Mouse (Mus musculus): ENCODE data around the gene Zfp454. TPM values are rescaled to one million over a fixed set of nuclear protein-coding genes. Genes with fewer than 3 reads are reported as not detected.

Zfp454 gene
- polyA plus RNA-seq, 1 experiment from 2014 or later, result 4.6 TPM

DNA sequence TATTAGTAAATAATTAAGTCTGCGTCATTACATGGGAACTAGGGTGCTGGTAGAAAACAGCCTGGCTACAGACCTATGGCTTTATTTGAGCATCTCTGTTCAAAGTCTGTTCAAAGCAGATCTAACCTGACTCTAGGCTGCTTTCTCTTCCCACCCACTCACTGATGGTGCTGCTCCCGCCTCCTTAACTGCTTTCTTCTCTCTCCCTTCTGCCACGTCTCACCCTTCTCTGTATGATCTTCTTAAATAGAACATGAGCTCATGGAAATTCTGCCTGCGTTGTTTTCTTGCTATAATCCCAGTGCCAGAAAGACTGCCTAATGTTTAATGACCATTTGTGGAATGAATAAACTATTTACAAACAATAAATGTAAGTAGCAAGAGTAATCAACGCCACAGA lies 20.7 kb upstream of the Zfp454 start:
- 90% methylated on average over 5 of the region's 5 CpGs for WGBS (ENCODE audit: insufficient replicate concordance)
- Histone ChIP-seq H3K27me3 (ENCODE audit: control insufficient read depth, insufficient read depth, low read length) (no peaks in the 10 kb centered on the region), H3K36me3 (ENCODE audit: control insufficient read depth, insufficient read depth, low read length) (peaks cover 71% of the 10 kb centered on the region), H3K27ac (ENCODE audit: low read depth, low read length) (no peak overlapping the region), H3K9ac (ENCODE audit: low read depth, low read length) (no peak overlapping the region), H3K4me3 (ENCODE audit: low read depth, low read length) (no peak overlapping the region), H3K4me2 (no peak overlapping the region), H3K9me3 (replicated peaks; ENCODE audit: control insufficient read depth, low read length) (peaks cover 15% of the 10 kb centered on the region), H3K4me1 (ENCODE audit: control insufficient read depth, insufficient read depth, low read length) (no peaks in the 10 kb centered on the region)
- no peak for ATAC-seq (replicated peaks; ENCODE audit: insufficient number of reproducible peaks, low FRiP score, low TSS enrichment)

DNA sequence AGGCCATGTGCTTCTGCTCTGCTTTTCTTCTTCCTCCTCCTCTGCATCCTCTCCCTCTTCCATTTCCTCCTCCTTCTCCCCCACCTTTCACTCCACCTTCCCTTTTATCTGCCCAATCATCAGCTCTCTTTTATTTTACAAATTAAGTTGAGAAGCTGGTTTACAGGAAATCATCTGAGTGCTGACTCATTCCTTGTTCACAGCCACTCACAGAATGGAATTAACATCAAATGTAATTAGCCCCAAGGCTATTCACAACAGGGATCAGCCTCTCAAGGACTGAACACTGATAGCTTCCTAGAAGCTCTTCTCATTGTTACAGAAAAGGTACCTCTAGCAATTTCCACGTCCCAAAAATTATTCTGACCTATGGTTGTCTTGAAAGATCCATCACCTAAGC lies 9.9 kb upstream of the Zfp454 start:
- Histone ChIP-seq H3K9me3 (replicated peaks; ENCODE audit: control insufficient read depth, low read length) (peaks cover 47% of the 10 kb centered on the region), H3K4me3 (ENCODE audit: low read depth, low read length) (no peak overlapping the region), H3K4me2 (no peak overlapping the region), H3K27ac (ENCODE audit: low read depth, low read length) (no peak overlapping the region), H3K4me1 (ENCODE audit: control insufficient read depth, insufficient read depth, low read length) (no peaks in the 10 kb centered on the region), H3K27me3 (ENCODE audit: control insufficient read depth, insufficient read depth, low read length) (no peaks in the 10 kb centered on the region), H3K36me3 (ENCODE audit: control insufficient read depth, insufficient read depth, low read length) (peaks cover 31% of the 10 kb centered on the region), H3K9ac (ENCODE audit: low read depth, low read length) (no peak overlapping the region)
- no peak for ATAC-seq (replicated peaks; ENCODE audit: insufficient number of reproducible peaks, low FRiP score, low TSS enrichment)
- 58% methylated on average over 1 of the region's 1 CpGs for WGBS (ENCODE audit: insufficient replicate concordance)

DNA sequence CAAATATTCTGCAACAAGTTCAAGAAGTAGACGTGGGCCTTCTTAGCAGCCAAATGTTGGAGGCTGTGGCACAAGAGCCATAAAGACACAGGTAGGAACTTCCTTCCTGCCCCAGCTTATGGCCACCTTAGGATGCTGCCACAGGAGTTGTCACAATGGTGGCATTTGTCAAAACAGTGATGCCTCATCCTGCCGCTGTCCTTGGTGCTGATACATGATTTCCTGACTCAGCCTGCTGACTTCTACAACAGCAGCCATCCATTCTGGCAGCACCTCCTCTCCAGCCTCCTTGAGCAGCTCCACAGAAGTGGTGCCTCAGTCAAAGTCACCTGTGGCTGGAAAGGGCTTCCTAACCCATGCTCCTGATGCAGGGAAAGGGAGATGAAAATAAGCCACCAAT lies 5.0 kb upstream of the Zfp454 start:
- no peaks in the 10 kb centered on the region for H3K27me3 ChIP-seq (ENCODE audit: control insufficient read depth, insufficient read depth, low read length)
- peaks cover under 1% of the 10 kb centered on the region; the same call in 1 of the 2 replicates for H3K36me3 ChIP-seq (ENCODE audit: control insufficient read depth, insufficient read depth, low read length)
- H3K27ac ChIP-seq (ENCODE audit: low read depth, low read length), result no peak overlapping the region
- H3K4me3 ChIP-seq (ENCODE audit: low read depth, low read length), result no peak overlapping the region
- peaks cover 7% of the 10 kb centered on the region for H3K9me3 ChIP-seq (replicated peaks; ENCODE audit: control insufficient read depth, low read length)
- 37% methylated on average over 2 of the region's 2 CpGs for WGBS (ENCODE audit: insufficient replicate concordance)
- ATAC-seq (replicated peaks; ENCODE audit: insufficient number of reproducible peaks, low FRiP score, low TSS enrichment), result no peak
- no peak overlapping the region for H3K9ac ChIP-seq (ENCODE audit: low read depth, low read length)
- no peak overlapping the region for H3K4me2 ChIP-seq
- H3K4me1 ChIP-seq (ENCODE audit: control insufficient read depth, insufficient read depth, low read length), result no peaks in the 10 kb centered on the region

- Histone ChIP-seq H3K9me3 (replicated peaks; ENCODE audit: control insufficient read depth, low read length) (no peaks in the 10 kb centered on the region; the same call in 1 of the 2 replicates), H3K4me2 (peak overlapping the region; percentile 72), H3K27ac (ENCODE audit: low read depth, low read length) (no peak overlapping the region), H3K4me3 (ENCODE audit: low read depth, low read length) (peak overlapping the region; percentile 43), H3K27me3 (ENCODE audit: control insufficient read depth, insufficient read depth, low read length) (no peaks in the 10 kb centered on the region), H3K9ac (ENCODE audit: low read depth, low read length) (peak overlapping the region; percentile 71), H3K4me1 (ENCODE audit: control insufficient read depth, insufficient read depth, low read length) (0 out of 2 replicates have a peak, but pooled peaks cover 3% of the 10 kb centered on the region), H3K36me3 (ENCODE audit: control insufficient read depth, insufficient read depth, low read length) (peaks cover 3% of the 10 kb centered on the region; the same call in 1 of the 2 replicates)
- ATAC-seq (replicated peaks; ENCODE audit: insufficient number of reproducible peaks, low FRiP score, low TSS enrichment), result no peak
- WGBS (ENCODE audit: insufficient replicate concordance), result 25% methylated on average over 10 of the region's 10 CpGs
Observed at GRCm38 (mm10) chr11:50886933-50887293, 538 bp downstream of the Zfp454 start.

DNA sequence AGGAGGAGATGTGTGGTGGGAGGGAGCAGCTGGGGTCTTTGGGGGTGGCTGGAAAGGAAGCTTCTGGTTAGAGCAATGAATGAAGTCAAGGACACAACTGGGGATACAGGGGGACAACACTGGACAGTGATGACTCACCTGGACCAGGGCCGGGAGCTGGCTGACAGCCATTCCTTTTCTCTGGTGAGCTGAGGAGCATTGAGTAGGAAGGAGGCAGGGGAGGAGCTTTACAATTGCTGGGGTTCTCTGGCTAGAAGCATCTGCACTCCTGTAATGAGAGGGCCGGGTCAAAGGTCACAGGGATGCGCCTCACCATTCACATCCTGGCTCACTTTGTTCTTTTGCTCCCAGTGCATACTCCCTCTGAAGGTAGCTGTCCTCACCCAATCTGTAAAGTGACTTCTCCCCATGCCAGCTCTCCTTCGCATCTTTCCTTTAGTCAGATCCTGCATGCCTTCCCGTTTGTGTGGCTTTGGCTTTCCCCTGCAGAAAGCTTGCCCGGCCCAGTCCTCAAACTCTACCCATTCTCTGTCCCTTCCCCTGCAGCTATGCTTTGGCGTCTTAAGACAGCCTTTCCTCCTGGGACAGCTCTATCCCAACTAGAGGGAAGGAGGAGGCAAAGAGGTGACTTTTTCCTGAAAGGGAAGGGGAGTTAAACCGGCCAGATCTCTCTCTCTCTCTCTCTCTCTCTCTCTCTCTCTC lies 1.1 kb downstream of the Zfp454 start:
- H3K36me3 ChIP-seq (ENCODE audit: control insufficient read depth, insufficient read depth, low read length), result peaks cover 3% of the 10 kb centered on the region; the same call in 1 of the 2 replicates
- 46% methylated on average over 8 of the region's 8 CpGs for WGBS (ENCODE audit: insufficient replicate concordance)

DNA sequence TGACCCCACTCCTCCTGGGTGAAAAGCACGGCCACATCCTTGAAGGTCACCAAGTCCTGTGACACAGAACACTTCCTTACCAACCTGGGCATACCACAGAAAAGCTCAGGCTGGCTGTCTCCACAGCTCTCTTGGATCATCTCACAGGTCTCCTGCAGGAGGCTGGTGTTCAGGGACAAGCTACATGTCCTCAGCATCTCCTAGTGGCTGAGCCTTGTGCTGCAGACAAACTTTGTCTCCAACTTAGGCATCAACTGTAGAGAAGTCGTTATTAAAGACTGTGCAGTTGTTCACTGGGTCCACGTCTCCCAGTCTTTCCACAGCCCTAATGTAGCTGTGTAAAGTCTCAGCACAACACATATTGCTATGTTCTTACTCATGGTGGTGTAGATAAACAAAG lies 3.7 kb downstream of the Zfp454 start:
- ATAC-seq (replicated peaks; ENCODE audit: insufficient number of reproducible peaks, low FRiP score, low TSS enrichment), result no peak
- WGBS (ENCODE audit: insufficient replicate concordance), result 65% methylated on average over 3 of the region's 3 CpGs

More for the DNA sequence above, 1.1 kb downstream of the Zfp454 start:
- Histone ChIP-seq H3K9ac (ENCODE audit: low read depth, low read length) (peak overlapping the region; percentile 71), H3K9me3 (replicated peaks; ENCODE audit: control insufficient read depth, low read length) (no peaks in the 10 kb centered on the region), H3K27me3 (ENCODE audit: control insufficient read depth, insufficient read depth, low read length) (no peaks in the 10 kb centered on the region), H3K4me1 (ENCODE audit: control insufficient read depth, insufficient read depth, low read length) (0 out of 2 replicates have a peak, but pooled peaks cover 3% of the 10 kb centered on the region), H3K4me3 (ENCODE audit: low read depth, low read length) (peak overlapping the region; percentile 43), H3K27ac (ENCODE audit: low read depth, low read length) (no peak overlapping the region), H3K4me2 (peak overlapping the region; percentile 72)
- ATAC-seq (replicated peaks; ENCODE audit: insufficient number of reproducible peaks, low FRiP score, low TSS enrichment), result no peak

DNA sequence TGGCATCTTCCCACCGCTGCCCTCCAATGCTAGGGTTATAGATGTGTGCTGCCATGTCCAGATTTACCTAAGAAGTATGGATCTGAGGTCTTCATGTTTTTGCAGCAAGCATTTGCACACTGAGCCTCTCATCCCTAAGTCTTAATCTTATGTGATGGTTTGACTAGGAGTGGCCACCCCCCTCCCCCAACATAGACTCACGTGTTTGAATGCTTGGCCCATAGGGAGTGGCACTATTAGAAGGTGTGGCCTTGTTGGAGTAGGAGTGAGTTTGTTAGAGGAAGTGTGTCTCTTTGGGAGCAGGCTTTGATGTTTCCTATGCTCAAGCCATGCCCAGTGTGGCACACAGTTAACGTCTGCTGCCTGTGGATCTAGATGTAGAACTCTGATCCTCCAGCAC lies 8.8 kb downstream of the Zfp454 start:
- peaks cover 11% of the 10 kb centered on the region for H3K9me3 ChIP-seq (replicated peaks; ENCODE audit: control insufficient read depth, low read length)
- H3K4me3 ChIP-seq (ENCODE audit: low read depth, low read length), result no peak overlapping the region
- no peak for ATAC-seq (replicated peaks; ENCODE audit: insufficient number of reproducible peaks, low FRiP score, low TSS enrichment)
- 85% methylated on average over 3 of the region's 3 CpGs for WGBS (ENCODE audit: insufficient replicate concordance)
- H3K36me3 ChIP-seq (ENCODE audit: control insufficient read depth, insufficient read depth, low read length), result peaks cover 32% of the 10 kb centered on the region
- H3K4me1 ChIP-seq (ENCODE audit: control insufficient read depth, insufficient read depth, low read length), result no peaks in the 10 kb centered on the region
- H3K27ac ChIP-seq (ENCODE audit: low read depth, low read length), result no peak overlapping the region
- no peak overlapping the region for H3K9ac ChIP-seq (ENCODE audit: low read depth, low read length)
- no peaks in the 10 kb centered on the region for H3K27me3 ChIP-seq (ENCODE audit: control insufficient read depth, insufficient read depth, low read length)
- no peak overlapping the region for H3K4me2 ChIP-seq

More for the DNA sequence above, 3.7 kb downstream of the Zfp454 start:
- H3K4me1 ChIP-seq (ENCODE audit: control insufficient read depth, insufficient read depth, low read length), result 0 out of 2 replicates have a peak, but pooled peaks cover 3% of the 10 kb centered on the region
- peaks cover 19% of the 10 kb centered on the region for H3K36me3 ChIP-seq (ENCODE audit: control insufficient read depth, insufficient read depth, low read length)
- H3K4me3 ChIP-seq (ENCODE audit: low read depth, low read length), result no peak overlapping the region
- no peaks in the 10 kb centered on the region for H3K27me3 ChIP-seq (ENCODE audit: control insufficient read depth, insufficient read depth, low read length)
- H3K4me2 ChIP-seq, result no peak overlapping the region
- H3K9ac ChIP-seq (ENCODE audit: low read depth, low read length), result no peak overlapping the region
- no peak overlapping the region for H3K27ac ChIP-seq (ENCODE audit: low read depth, low read length)
- no peaks in the 10 kb centered on the region; the same call in 1 of the 2 replicates for H3K9me3 ChIP-seq (replicated peaks; ENCODE audit: control insufficient read depth, low read length)

GRCm38 (mm10) chr11:50850989-50851601 lies 36.4 kb downstream of the Zfp454 start:
- ATAC-seq (replicated peaks; ENCODE audit: insufficient number of reproducible peaks, low FRiP score, low TSS enrichment), result no peak
- WGBS (ENCODE audit: insufficient replicate concordance), result under 1% methylated on average over 68 of the region's 72 CpGs

More at GRCm38 (mm10) chr11:50850989-50851601, 36.4 kb downstream of the Zfp454 start:
- Histone ChIP-seq H3K4me2 (peak overlapping the region; percentile 94), H3K36me3 (ENCODE audit: control insufficient read depth, insufficient read depth, low read length) (no peaks in the 10 kb centered on the region), H3K4me3 (ENCODE audit: low read depth, low read length) (peak overlapping the region; percentile 53), H3K4me1 (ENCODE audit: control insufficient read depth, insufficient read depth, low read length) (peaks cover 8% of the 10 kb centered on the region), H3K27ac (ENCODE audit: low read depth, low read length) (no peak overlapping the region), H3K27me3 (ENCODE audit: control insufficient read depth, insufficient read depth, low read length) (peaks cover 52% of the 10 kb centered on the region), H3K9me3 (replicated peaks; ENCODE audit: control insufficient read depth, low read length) (peaks cover 3% of the 10 kb centered on the region; the same call in 1 of the 2 replicates), H3K9ac (ENCODE audit: low read depth, low read length) (0 out of 2 replicates have a peak overlapping the region, but pooled peaks have one; percentile 28)

Measured in heart, embryonic 11.5 days (tissue).